Comparison of ENCODE assay signal across 16 mouse cellular contexts in genomic region chr2:47689628-47690027, GRCm38 (mm10).
"Had no signal": no experiment of that assay in that cellular context is flagged by ENCODE, and none has a peak within 500 bp of the region (broad histone marks: within the 10 kb centered on the region; RNA-seq: fewer than 3 reads in every experiment).

No protein-coding gene starts in this region.

- H3K36me3 ChIP-seq: liver, embryonic 13.5 days; liver, embryonic 15.5 days; midbrain, embryonic 13.5 days; midbrain, embryonic 15.5 days; neural tube, embryonic 12.5 days; stomach, embryonic 15.5 days had no signal

- H3K27me3 ChIP-seq: liver, embryonic 13.5 days; liver, embryonic 15.5 days; megakaryocyte, embryonic 14.5 days; midbrain, embryonic 13.5 days; midbrain, embryonic 15.5 days; neural tube, embryonic 12.5 days; stomach, embryonic 15.5 days had no signal

- DNase-seq: liver, embryonic 13.5 days; liver, postnatal 0 days; lung, embryonic 14.5 days; right cerebral cortex, postnatal 14 days; thymus, adult 2 months; thymus, postnatal 25 days; thymus, postnatal 4 days had no signal

- ATAC-seq: liver, postnatal 0 days; midbrain, embryonic 13.5 days; midbrain, embryonic 15.5 days had no signal

- H3K27ac ChIP-seq: liver, embryonic 13.5 days; liver, embryonic 15.5 days; macrophage; midbrain, embryonic 13.5 days; midbrain, embryonic 15.5 days; neural tube, embryonic 12.5 days; stomach, embryonic 15.5 days; stomach, postnatal 0 days had no signal

- H3K4me3 ChIP-seq: liver, embryonic 13.5 days; liver, embryonic 15.5 days; megakaryocyte, embryonic 14.5 days; midbrain, embryonic 13.5 days; midbrain, embryonic 15.5 days; neural tube, embryonic 12.5 days; stomach, embryonic 15.5 days had no signal

- H3K9me3 ChIP-seq: liver, embryonic 13.5 days; liver, embryonic 15.5 days; megakaryocyte, embryonic 14.5 days; midbrain, embryonic 13.5 days; midbrain, embryonic 15.5 days; neural tube, embryonic 12.5 days; stomach, embryonic 15.5 days had no signal

- H3K9ac ChIP-seq: liver, embryonic 13.5 days; liver, embryonic 15.5 days; liver, postnatal 0 days; lung, embryonic 14.5 days; midbrain, embryonic 13.5 days; midbrain, embryonic 15.5 days; neural tube, embryonic 12.5 days; stomach, embryonic 15.5 days had no signal

- H3K4me2 ChIP-seq: liver, embryonic 13.5 days; liver, embryonic 15.5 days; lung, embryonic 14.5 days; midbrain, embryonic 11.5 days; midbrain, embryonic 13.5 days; midbrain, embryonic 15.5 days; neural tube, embryonic 12.5 days; stomach, embryonic 15.5 days had no signal

- H3K4me1 ChIP-seq: liver, embryonic 13.5 days; liver, embryonic 15.5 days; megakaryocyte, embryonic 14.5 days; midbrain, embryonic 13.5 days; midbrain, embryonic 15.5 days; neural tube, embryonic 12.5 days; stomach, embryonic 15.5 days had no signal
